In genomic region chr14:75844867-75845697, GRCm38 (mm10) we compare ENCODE assay signal across 8 mouse cellular contexts. TPM values are rescaled to one million over a fixed set of nuclear protein-coding genes. Genes with fewer than 3 reads are reported as not detected.
DNase-seq lines count a peak whose midpoint lies in the region; ATAC-seq lines count a peak whose summit lies in the region.

Tpt1 (plus strand) TSS chr14:75845093.

- H3K27me3 ChIP-seq in heart, embryonic 10.5 days (ENCODE audit: insufficient read depth, poor library complexity, severe bottlenecking) = no peaks in the 10 kb centered on the region
- H3K27me3 ChIP-seq in kidney, embryonic 15.5 days = no peaks in the 10 kb centered on the region

- H3K36me3 ChIP-seq in heart, embryonic 10.5 days = peaks cover 38% of the 10 kb centered on the region
- peaks cover 36% of the 10 kb centered on the region for H3K36me3 ChIP-seq in kidney, embryonic 15.5 days

- peak within 1 kb of the TSS; percentile 61 for H3K4me2 ChIP-seq in kidney, embryonic 15.5 days

- DNase-seq in B cell, adult 2 months = peak; percentile 100
- DNase-seq in brain, adult 2 months (ENCODE audit: low read depth, low spot score) = peak; percentile 99
- DNase-seq in heart, embryonic 10.5 days (ENCODE audit: low spot score) = peak; percentile 99
- peak; percentile 99 for DNase-seq in liver
- DNase-seq in spleen, postnatal 4 days (ENCODE audit: low spot score in 2 of 2) = peak; percentile 99

- H3K4me3 ChIP-seq in heart, embryonic 10.5 days = peak within 1 kb of the TSS; percentile 95
- H3K4me3 ChIP-seq in kidney, embryonic 15.5 days (replicated peaks) = peak within 1 kb of the TSS; percentile 88

- peak within 1 kb of the TSS; percentile 93 for H3K9ac ChIP-seq in kidney, embryonic 15.5 days

- H3K9me3 ChIP-seq in heart, embryonic 10.5 days = no peaks in the 10 kb centered on the region
- H3K9me3 ChIP-seq in kidney, embryonic 15.5 days (replicated peaks) = no peaks in the 10 kb centered on the region

- H3K27ac ChIP-seq in heart, embryonic 10.5 days = peak within 1 kb of the TSS; percentile 98
- peak within 1 kb of the TSS; percentile 99 for H3K27ac ChIP-seq in kidney, embryonic 15.5 days

- peaks cover 22% of the 10 kb centered on the region; the same call in 1 of the 2 replicates for H3K4me1 ChIP-seq in heart, embryonic 10.5 days
- H3K4me1 ChIP-seq in kidney, embryonic 15.5 days = peaks cover 25% of the 10 kb centered on the region

- ATAC-seq in erythroblast, adult 5-6 weeks (replicated peaks; ENCODE audit: low FRiP score, poor library complexity, severe bottlenecking) = peak; percentile 89
- peak; percentile 98 for ATAC-seq in kidney, embryonic 15.5 days (replicated peaks; ENCODE audit: low FRiP score)
- peak; percentile 85 for ATAC-seq in monocyte, adult 5-6 weeks (replicated peaks; ENCODE audit: insufficient number of reproducible peaks, low FRiP score, low TSS enrichment, poor library complexity, severe bottlenecking)

- WGBS in heart, embryonic 10.5 days = under 1% methylated on average over 107 of the region's 108 CpGs
- under 1% methylated on average over 107 of the region's 108 CpGs for WGBS in kidney, embryonic 15.5 days

RNA-seq across cellular contexts. Expression of gene Tpt1, which starts in this region (rescaled TPM):
- 1,739 and 1,947 TPM in 2 replicates for total RNA-seq in erythroblast, adult 5-6 weeks (2015; ENCODE audit: low replicate concordance)
- 548 and 914 TPM in 2 replicates for total RNA-seq in erythroblast, adult 5-6 weeks (2017; ENCODE audit: low replicate concordance)
- 737 and 812 TPM in 2 replicates for polyA plus RNA-seq in heart, embryonic 10.5 days (2016; fragmentation: Nextera tagmentation; extraction: Ambion mirVana)
- polyA plus RNA-seq in kidney, embryonic 15.5 days (2015; fragmentation: Nextera tagmentation; extraction: Ambion mirVana) = 1,011 and 1,156 TPM in 2 replicates
- 1,522 to 2,093 TPM (median 2,001 TPM) in 3 replicates for total RNA-seq in monocyte, adult 5-6 weeks (2017)

Comparison
In these comparisons a context has a peak if more than half of its experiments do, and no peak if none do; other contexts are left out.
1. Peak in every context shown above with its lines: DNase-seq, ATAC-seq, H3K4me3 ChIP-seq and H3K27ac ChIP-seq.